Mouse (Mus musculus) thymus, postnatal 0 days (tissue): ENCODE measurements around the gene Fam229b. TPM values are rescaled to one million over a fixed set of nuclear protein-coding genes. Genes with fewer than 3 reads are reported as not detected.

ENCODE experiments used
- DNase-seq: peaks from one replicate; pipeline ENCODE4 v3.0.0-alpha.2; 2015; ENCODE audit warnings: low spot score
- polyA plus RNA-seq: library from polyadenylated mRNA; unstranded; fragments of >200 nt; fragmentation: Nextera tagmentation; extraction: Ambion mirVana; gene quantifications from 2 replicates; pipeline ENCODE4 v1.2.1, GENCODE M21; 2015

Gene Fam229b
- polyA plus RNA-seq, result 7.2 TPM in 2 replicates

GRCm38 (mm10) chr10:39133462-39134310, at the start of gene Fam229b, which contains the start of gene Tube1:
Gene Fam229b (minus strand): TSS chr10:39133914.
Gene Tube1 (plus strand): TSS chr10:39133976.
- DNase-seq, result peak; percentile 98

DNA sequence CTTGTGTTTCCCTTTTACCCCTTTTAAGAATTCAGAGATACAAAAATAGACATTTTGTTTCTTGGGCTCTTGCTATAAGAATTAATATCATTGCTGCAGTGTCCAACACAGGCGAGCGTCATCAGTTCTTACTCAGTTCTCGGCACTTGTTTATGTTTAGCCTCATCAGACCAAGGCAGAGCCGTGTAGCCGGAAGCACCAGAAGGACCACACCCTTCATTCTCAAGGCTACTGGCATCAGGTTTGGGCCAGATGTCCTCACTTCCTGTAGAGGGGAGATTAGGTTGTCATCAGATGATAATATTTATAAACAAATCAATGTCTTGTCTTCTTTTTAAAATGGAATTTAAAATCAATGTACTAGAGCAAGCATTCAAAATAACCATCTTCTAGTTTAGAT, 43.3 kb upstream of the Fam229b start:
- no peak for DNase-seq

- DNase-seq, result no peak
These were observed 39.4 kb upstream of the Fam229b start for GRCm38 (mm10) chr10:39173077-39173476.

DNA sequence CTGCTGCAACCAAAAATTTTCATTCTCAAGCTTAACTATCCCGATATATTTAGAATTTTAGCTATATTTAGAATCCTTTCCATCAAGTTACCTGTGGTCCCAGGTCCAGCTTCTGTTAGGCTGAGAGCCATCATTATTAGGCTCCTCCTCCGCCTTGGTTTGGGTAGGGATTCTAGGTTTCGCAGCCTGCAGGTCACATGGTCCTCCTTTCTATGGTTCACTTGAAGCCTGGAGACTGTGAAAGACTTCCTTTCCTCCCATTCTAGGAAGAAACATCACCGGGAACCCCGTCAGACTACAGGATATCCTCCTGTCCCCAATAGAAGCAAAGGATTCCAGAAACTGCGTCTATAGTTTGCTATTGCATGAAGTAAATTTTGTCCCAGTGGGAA, 38.8 kb upstream of the Fam229b start:
- no peak for DNase-seq

DNA sequence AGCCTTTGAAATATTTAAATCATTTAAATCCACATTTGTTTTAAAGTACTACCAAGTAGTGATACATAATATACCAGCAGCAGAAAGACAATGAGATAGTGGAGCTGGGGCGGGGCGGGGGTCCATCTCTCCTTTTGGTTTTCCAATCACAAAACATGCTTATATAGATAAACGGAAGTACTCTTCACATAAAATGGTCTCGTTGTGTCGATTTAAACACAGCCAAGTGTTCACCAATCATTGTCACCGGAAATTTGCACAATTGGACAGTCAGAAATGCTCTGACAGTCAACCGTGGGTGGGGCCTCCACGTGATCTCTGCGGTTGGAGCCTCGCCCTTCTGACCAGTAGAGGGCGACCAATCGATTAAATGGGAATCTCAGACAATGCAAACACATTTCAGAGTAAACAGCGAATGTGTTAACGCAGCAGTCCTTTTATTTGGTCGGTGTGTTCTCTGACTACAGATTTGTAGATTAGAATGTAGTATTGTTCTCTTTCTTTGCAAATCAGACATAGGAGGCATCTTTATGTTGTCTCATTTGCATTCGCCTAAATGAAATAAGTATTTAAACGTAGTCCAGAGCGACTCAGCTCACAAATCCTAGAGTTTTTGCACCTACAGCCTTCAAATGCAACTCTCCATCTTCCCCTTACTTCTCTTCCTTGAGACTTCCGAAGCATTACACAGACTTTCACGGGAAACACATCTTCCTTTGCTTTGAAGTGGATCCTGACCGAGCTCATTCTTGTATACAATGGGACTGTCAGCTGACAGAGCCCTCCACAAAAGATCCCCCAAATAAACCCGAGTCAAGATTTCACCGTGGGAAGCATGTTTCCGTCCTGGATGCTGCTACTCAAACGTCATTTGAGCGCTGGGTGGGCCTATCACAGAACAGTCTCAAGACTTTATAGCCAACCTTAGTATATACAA, 38.2 kb upstream of the Fam229b start:
- peak; percentile 90 for DNase-seq

GRCm38 (mm10) chr10:39171134-39171533, 37.4 kb upstream of the Fam229b start:
- peak; percentile 96 for DNase-seq

- no peak for DNase-seq
These were observed 37.0 kb upstream of the Fam229b start for GRCm38 (mm10) chr10:39170706-39171105.

- DNase-seq, result peak; percentile 82
These were observed 36.5 kb upstream of the Fam229b start for GRCm38 (mm10) chr10:39170181-39170580.

DNA sequence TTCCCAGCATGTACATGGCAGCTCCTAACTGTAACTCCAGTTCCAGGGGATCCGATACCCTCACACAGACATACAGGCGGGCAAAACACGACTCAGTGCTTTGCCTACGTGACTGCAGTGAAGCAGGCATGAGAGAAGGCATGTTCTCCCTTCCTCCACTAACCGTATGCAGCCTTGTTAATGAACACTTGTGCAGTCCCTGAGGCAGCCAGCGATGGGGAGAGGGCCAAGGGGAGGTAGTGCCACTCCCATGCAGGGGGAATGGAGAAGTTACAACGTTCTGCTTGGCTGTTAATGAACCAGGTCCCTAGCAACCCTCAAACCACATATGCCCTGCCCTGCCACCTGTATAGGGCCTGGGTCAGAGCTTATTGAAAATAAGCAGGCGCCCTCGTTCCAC, 35.9 kb upstream of the Fam229b start:
- DNase-seq, result no peak

DNA sequence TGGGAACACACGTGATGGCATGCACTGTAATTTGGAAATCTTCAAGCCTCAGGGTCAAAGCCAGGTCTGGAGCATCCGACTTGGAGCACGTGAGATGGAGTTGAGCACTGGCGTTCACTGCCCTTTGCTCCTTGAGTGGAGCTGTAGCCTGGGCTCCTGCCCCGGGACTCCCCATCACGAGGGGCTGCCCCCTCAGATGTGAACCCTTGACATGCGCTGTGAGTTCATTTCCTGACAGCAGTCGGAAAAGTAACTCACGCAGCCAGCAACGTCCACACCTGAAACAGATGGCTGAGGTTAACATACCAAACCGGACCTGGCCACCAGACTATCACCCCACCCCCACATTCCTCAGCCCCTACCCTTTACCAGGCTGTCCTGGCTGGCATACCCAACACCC, 33.9 kb upstream of the Fam229b start:
- no peak for DNase-seq

DNA sequence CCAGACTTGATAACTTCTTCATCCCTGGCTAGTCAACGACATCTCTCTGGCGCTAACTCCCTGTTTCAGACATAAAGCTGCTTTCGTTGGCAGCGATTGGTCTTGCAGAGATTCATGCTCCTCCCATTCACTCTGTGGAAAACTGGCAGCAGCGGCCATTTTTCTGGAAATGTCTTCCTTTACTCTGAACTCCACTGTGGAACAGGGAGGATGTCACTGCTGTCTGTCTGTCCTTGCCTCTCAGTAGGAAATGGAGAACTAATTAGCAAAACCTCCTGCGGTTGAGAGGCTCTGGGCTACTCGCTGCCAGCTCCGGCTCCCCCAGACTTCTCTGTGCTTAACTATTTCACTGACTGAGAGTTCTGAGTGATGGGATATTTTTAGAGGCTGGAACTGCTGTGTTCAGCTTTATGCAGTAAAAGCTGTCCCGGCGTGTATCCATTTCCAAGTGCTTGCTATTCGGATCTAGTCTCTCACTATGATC, 32.0 kb upstream of the Fam229b start:
- DNase-seq, result no peak

GRCm38 (mm10) chr10:39163694-39164093, 30.0 kb upstream of the Fam229b start, which contains the start of gene Ccn6:
Gene Ccn6 (minus strand): TSS chr10:39163794.
- DNase-seq, result no peak

DNA sequence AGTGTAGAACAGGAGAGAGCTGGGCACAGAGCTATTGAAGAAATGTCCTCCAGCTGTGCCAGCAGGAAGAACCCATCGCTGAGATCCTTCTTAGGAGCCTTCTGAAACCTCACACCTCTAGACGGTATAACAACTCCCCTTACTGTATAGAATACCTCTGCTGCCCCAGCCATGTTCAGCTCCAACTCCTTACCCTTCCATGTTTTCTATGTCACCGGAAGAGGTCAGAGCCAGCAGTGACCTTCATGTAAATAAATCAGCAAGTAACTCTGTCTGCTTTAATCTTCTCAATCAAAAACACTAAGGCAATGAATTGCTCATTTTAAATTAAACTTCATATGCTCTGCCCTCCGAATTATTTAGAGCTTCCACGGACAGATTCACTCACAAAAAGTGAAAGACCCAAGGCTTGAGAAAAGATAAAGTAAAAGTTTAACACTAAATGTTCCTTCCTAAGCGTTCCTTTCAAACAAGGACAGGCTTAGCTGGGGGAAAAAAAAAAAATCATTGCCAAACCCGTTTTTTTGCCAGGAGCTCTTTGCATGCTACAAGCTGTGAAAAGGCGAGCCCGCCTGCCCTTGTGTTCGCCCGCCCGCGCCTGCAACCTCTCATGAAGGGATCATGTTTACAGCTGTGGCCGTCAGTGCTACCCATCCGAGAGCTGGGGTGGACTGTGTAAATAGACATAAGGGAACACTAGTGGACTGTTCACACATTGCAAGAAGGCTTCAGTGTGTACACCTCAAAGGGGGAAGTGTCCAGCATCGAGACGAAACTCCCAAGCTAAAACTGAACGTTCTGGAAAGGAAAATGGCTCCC, 29.2 kb upstream of the Fam229b start:
- DNase-seq, result no peak

DNA sequence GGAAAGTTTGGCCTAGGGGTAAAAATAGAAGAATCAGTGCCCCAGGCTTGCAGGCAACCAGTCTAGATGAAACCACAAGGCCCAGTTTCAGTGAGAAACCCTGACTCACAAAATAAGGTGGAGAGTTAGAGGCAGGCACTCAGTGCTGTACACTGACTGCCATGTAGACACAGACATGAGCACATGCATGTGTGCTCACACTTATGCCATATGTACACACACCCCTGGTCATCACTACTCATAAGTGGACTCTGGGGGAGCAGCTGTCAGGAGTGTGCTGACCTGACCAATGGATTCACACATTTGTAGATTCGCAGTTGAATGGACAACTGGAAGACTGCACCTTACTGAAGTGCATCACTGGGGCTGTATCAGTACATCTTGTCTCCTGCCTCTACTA, 27.7 kb upstream of the Fam229b start:
- DNase-seq, result no peak

DNA sequence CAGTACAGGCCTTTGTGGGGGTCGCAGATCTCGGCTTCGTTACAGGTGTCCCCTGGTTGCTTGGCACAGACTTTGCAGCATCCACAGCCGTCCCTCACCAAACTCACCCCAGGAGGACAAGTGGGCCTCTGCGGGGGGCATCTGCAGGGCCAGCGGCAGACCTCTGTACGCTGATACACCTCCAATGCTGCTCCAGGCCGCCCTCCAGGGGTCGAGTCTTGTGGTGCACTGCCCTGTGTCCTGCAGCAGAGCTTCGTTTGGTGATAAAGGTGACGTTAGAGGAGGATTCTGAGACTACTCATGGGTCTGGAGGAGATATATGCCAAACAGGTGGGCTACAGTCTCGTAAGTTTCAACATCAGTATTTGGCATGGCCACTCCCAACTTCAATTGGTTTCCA, 24.6 kb upstream of the Fam229b start:
- DNase-seq, result peak; percentile 14

GRCm38 (mm10) chr10:39157321-39157720, 23.6 kb upstream of the Fam229b start:
- no peak for DNase-seq

GRCm38 (mm10) chr10:39156719-39157118, 23.0 kb upstream of the Fam229b start:
- DNase-seq, result no peak

DNA sequence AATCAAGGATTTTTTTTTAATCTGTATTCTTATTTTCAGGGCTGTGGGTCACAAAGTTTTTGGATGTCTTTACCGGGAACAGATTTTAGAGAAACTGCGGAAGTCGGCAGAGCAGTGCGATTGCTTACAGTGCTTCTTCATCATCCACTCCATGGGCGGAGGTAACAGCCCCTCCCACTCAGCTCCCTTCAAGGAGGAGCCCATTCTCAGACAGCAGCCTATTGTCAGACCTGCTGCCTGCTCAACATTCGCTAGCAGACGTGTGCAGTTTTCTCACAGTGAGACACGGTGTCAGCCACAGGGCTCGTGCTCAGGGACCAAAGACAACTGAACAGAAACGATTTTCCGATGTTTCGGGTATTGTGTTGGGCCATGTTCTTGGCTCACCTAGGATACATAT, 8.5 kb upstream of the Fam229b start:
- no peak for DNase-seq

- no peak for DNase-seq
These were observed 7.7 kb upstream of the Fam229b start for GRCm38 (mm10) chr10:39141401-39141800.

- DNase-seq, result no peak
These were observed 7.1 kb upstream of the Fam229b start for GRCm38 (mm10) chr10:39140843-39141242.

- peak; percentile 46 for DNase-seq
These were observed 5.0 kb upstream of the Fam229b start for GRCm38 (mm10) chr10:39138761-39139160.
